Mouse (Mus musculus) stomach, embryonic 14.5 days (tissue): Measurements from ENCODE around the gene Gnb1. TPM values are rescaled to one million over a fixed set of nuclear protein-coding genes. Genes with fewer than 3 reads are reported as not detected.

Experiments used
- ATAC-seq: fragments of 200-750 bp; cut with Nextera tagmentation; 2 replicates; pipeline ENCODE4 v1.8.0; 2017; ENCODE audit warnings: low read depth, moderate TSS enrichment; ENCODE audit not compliant: insufficient number of reproducible peaks, insufficient read depth, low FRiP score
- H3K27ac ChIP-seq: fragments of 300-500 bp; sonication (generic); 2 replicates; pipeline ENCODE4 v1.5.1; 2014; ENCODE audit warnings: mild to moderate bottlenecking, low read length, moderate library complexity, mixed read lengths
- H3K27me3 ChIP-seq: fragments of 300-500 bp; sonication (generic); 2 replicates; pipeline ENCODE4 v1.6.1; 2014; ENCODE audit warnings: low read length, control low read depth, mixed read lengths; ENCODE audit not compliant: control insufficient read depth, insufficient read depth
- H3K36me3 ChIP-seq: fragments of 300-500 bp; sonication (generic); 2 replicates; pipeline ENCODE4 v1.6.1; 2014; ENCODE audit warnings: mild to moderate bottlenecking, control low read depth, low read length, moderate library complexity, mixed read lengths; ENCODE audit not compliant: control insufficient read depth, insufficient read depth
- H3K4me1 ChIP-seq: fragments of 300-500 bp; sonication (generic); 2 replicates; pipeline ENCODE4 v1.6.1; 2014; ENCODE audit warnings: low read length, control low read depth, mixed read lengths; ENCODE audit not compliant: control insufficient read depth, insufficient read depth
- H3K4me2 ChIP-seq: fragments of 300-500 bp; sonication (generic); replicated peaks from 2 replicates; pipeline ENCODE4 v1.6.1; 2014; ENCODE audit warnings: low read depth, low read length, control low read depth
- H3K4me3 ChIP-seq: fragments of 300-500 bp; sonication (generic); 2 replicates; pipeline ENCODE4 v1.5.1; 2014; ENCODE audit warnings: low read depth, low read length, control low read depth
- H3K9ac ChIP-seq: fragments of 300-500 bp; sonication (generic); replicated peaks from 2 replicates; pipeline ENCODE4 v1.6.1; 2014; ENCODE audit warnings: low read depth, mild to moderate bottlenecking, control low read depth, low read length, moderate library complexity, mixed read lengths
- H3K9me3 ChIP-seq: fragments of 300-500 bp; sonication (generic); 2 replicates; pipeline ENCODE4 v1.6.1; 2016; ENCODE audit warnings: low read depth, low read length, control low read depth; ENCODE audit not compliant: control insufficient read depth
- WGBS: fragments of 180-500 bp; shearing (Covaris S2); extraction: QIAGEN DNeasy Blood & Tissue Kit; methylation state at CpG from one replicate; pipeline ENCODE4 v1.1.7; 2014; 5-methylcytosine and 5-hydroxymethylcytosine counted together
- polyA plus RNA-seq: library from polyadenylated mRNA; unstranded; fragments of >200 nt; fragmentation: Nextera tagmentation; extraction: Ambion mirVana; gene quantifications from 2 replicates; pipeline ENCODE4 v1.2.1, GENCODE M21; 2014

Gnb1 gene
- polyA plus RNA-seq, 1 experiment from 2014 or later: 525 TPM

DNA sequence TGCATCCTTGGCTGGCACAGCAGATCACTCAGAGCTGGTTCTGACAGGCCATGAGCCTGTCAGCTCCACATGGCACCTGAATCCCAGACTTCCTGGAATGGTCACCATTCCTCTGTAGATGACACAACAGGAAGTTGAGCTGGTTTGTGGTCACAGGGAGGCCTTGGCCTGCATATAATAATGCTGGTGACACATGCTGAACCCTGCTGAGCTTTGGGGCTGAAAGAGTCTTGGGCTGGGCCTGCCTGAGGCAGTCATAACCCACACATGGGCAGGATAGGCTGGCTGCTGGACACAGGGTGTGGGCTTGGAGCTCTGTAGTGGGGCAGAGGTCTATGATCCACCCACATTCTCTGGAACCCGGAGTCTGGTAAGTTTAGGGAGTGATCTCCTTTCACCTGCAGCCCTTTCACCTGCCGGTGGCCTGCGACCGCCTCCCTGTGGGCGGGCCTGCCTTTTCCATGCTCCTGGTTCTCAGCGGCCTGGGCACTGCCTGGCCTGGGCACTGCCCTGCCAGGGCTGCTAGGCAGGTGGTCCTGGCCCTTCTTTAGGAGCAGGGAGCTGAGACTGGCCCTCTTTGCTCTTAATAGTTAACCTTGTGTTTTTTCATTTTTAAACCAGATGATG, 91.2 kb downstream of the Gnb1 start:
- no peak overlapping the region for H3K4me2 ChIP-seq
- WGBS: 93% methylated on average over 6 of the region's 6 CpGs
- H3K4me1 ChIP-seq: no peaks in the 10 kb centered on the region
- H3K4me3 ChIP-seq: no peak overlapping the region
- no peaks in the 10 kb centered on the region for H3K9me3 ChIP-seq
- peaks cover 46% of the 10 kb centered on the region for H3K36me3 ChIP-seq
- H3K9ac ChIP-seq: no peak overlapping the region
- 0 out of 2 replicates have a peak, but pooled peaks have one; percentile 18 for ATAC-seq
- H3K27me3 ChIP-seq: no peaks in the 10 kb centered on the region
- H3K27ac ChIP-seq: no peak overlapping the region

GRCm38 (mm10) chr4:155589356-155589755, 98.2 kb downstream of the Gnb1 start:
- H3K9me3 ChIP-seq: no peaks in the 10 kb centered on the region
- no peak overlapping the region for H3K27ac ChIP-seq
- peaks cover 50% of the 10 kb centered on the region for H3K36me3 ChIP-seq
- no peaks in the 10 kb centered on the region for H3K27me3 ChIP-seq
- no peak overlapping the region for H3K9ac ChIP-seq
- no peak overlapping the region for H3K4me3 ChIP-seq
- 95% methylated on average over 5 of the region's 5 CpGs for WGBS
- ATAC-seq: no peak
- no peak overlapping the region for H3K4me2 ChIP-seq
- H3K4me1 ChIP-seq: no peaks in the 10 kb centered on the region

- Histone ChIP-seq H3K27ac (no peak overlapping the region), H3K9me3 (no peaks in the 10 kb centered on the region), H3K4me3 (no peak overlapping the region), H3K4me1 (no peaks in the 10 kb centered on the region), H3K27me3 (no peaks in the 10 kb centered on the region), H3K4me2 (no peak overlapping the region), H3K9ac (no peak overlapping the region), H3K36me3 (peaks cover 36% of the 10 kb centered on the region)
- ATAC-seq: no peak
- WGBS: 70% methylated on average over 7 of the region's 7 CpGs
These were observed 100.0 kb downstream of the Gnb1 start for GRCm38 (mm10) chr4:155591012-155591719.

DNA sequence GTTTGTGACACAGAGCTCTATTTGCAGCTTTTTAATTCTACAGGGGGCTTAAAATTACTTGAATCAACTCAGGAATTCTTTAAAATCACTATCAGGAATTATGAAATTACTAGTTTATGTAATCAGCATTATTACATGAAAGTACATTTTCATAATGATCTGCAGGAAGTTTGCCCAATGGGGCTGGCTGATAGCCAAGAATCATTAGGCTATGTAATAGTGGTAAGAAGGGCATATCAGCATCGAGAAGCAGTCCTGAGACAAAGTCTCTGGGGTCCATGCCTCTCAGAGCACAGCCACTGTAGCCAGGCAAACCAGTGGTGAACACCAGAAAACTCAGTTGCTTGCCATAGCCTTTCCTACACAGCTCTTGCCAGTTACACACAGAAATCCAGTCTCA, 102.6 kb downstream of the Gnb1 start:
- ATAC-seq: no peak
- 61% methylated on average over 1 of the region's 1 CpGs for WGBS

GRCm38 (mm10) chr4:155595777-155596176, 104.6 kb downstream of the Gnb1 start:
- Histone ChIP-seq H3K27ac (no peak overlapping the region), H3K9ac (no peak overlapping the region), H3K36me3 (no peaks in the 10 kb centered on the region; the same call in 1 of the 2 replicates), H3K27me3 (no peaks in the 10 kb centered on the region), H3K4me2 (no peak overlapping the region), H3K9me3 (no peaks in the 10 kb centered on the region), H3K4me1 (no peaks in the 10 kb centered on the region), H3K4me3 (no peak overlapping the region)
- 81% methylated on average over 3 of the region's 3 CpGs for WGBS
- ATAC-seq: no peak

More for the DNA sequence above, 102.6 kb downstream of the Gnb1 start:
- Histone ChIP-seq H3K9ac (no peak overlapping the region), H3K9me3 (no peaks in the 10 kb centered on the region), H3K27ac (no peak overlapping the region), H3K4me2 (no peak overlapping the region), H3K27me3 (no peaks in the 10 kb centered on the region), H3K4me3 (no peak overlapping the region), H3K4me1 (no peaks in the 10 kb centered on the region), H3K36me3 (peaks cover 17% of the 10 kb centered on the region)

DNA sequence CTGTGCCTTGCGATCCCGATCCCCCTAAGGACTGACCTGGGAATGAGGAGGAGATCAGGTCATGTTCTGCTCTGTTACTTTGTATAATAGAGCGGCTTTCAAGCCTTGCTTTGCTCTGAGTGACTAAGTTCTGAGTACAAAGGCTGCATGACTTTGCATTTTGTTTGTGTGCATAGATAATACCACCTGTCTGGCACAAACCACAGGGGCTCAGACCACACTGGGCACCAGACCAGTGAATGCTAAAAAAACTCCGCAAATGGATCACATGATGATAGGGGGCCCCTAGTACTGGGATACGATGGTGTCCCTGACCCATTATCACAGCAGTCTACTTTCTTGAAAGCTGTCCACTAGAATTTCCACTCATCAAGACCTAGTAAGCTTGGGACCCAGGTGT, 105.4 kb downstream of the Gnb1 start:
- Histone ChIP-seq H3K27me3 (no peaks in the 10 kb centered on the region), H3K4me2 (no peak overlapping the region), H3K9me3 (no peaks in the 10 kb centered on the region), H3K4me1 (no peaks in the 10 kb centered on the region), H3K36me3 (no peaks in the 10 kb centered on the region), H3K27ac (no peak overlapping the region), H3K4me3 (no peak overlapping the region), H3K9ac (no peak overlapping the region)
- WGBS: 78% methylated on average over 5 of the region's 5 CpGs
- no peak for ATAC-seq

GRCm38 (mm10) chr4:155598536-155598935, 107.4 kb downstream of the Gnb1 start:
- Histone ChIP-seq H3K4me2 (no peak overlapping the region), H3K9ac (no peak overlapping the region), H3K27ac (no peak overlapping the region), H3K4me3 (no peak overlapping the region), H3K36me3 (peaks cover 2% of the 10 kb centered on the region; the same call in 1 of the 2 replicates), H3K9me3 (no peaks in the 10 kb centered on the region), H3K4me1 (peaks cover 7% of the 10 kb centered on the region; the same call in 1 of the 2 replicates), H3K27me3 (no peaks in the 10 kb centered on the region)
- ATAC-seq: no peak
- 21% methylated on average over 13 of the region's 20 CpGs for WGBS

GRCm38 (mm10) chr4:155599901-155600825, 109.0 kb downstream of the Gnb1 start:
- Histone ChIP-seq H3K4me3 (peak overlapping the region; percentile 95), H3K27me3 (no peaks in the 10 kb centered on the region), H3K9me3 (no peaks in the 10 kb centered on the region), H3K9ac (no peak overlapping the region), H3K27ac (peak overlapping the region; percentile 99; the same call in 1 of the 2 replicates), H3K4me2 (peak overlapping the region; percentile 73), H3K36me3 (peaks cover 2% of the 10 kb centered on the region; the same call in 1 of the 2 replicates), H3K4me1 (peaks cover 7% of the 10 kb centered on the region; the same call in 1 of the 2 replicates)
- no peak for ATAC-seq
- 80% methylated on average over 10 of the region's 11 CpGs for WGBS
